Mouse (Mus musculus) layer of hippocampus, adult 8-10 months (tissue): ENCODE data around the gene Zmiz1. TPM values are rescaled to one million over a fixed set of nuclear protein-coding genes. Genes with fewer than 3 reads are reported as not detected.

Experiments used
- DNase-seq, 2 experiments: peaks; one replicate each; pipeline ENCODE4 v3.0.0; 2022; ENCODE audit warnings: low spot score in 2 of 2
- total RNA-seq, 4 experiments: library from RNA; stranded (reverse); gene quantifications; 2 replicates each; pipeline ENCODE4 v1.2.4; 2022

Gene Zmiz1
- total RNA-seq, 4 experiments from 2014 or later = 77.0 to 102 (median 92.7) TPM

DNA sequence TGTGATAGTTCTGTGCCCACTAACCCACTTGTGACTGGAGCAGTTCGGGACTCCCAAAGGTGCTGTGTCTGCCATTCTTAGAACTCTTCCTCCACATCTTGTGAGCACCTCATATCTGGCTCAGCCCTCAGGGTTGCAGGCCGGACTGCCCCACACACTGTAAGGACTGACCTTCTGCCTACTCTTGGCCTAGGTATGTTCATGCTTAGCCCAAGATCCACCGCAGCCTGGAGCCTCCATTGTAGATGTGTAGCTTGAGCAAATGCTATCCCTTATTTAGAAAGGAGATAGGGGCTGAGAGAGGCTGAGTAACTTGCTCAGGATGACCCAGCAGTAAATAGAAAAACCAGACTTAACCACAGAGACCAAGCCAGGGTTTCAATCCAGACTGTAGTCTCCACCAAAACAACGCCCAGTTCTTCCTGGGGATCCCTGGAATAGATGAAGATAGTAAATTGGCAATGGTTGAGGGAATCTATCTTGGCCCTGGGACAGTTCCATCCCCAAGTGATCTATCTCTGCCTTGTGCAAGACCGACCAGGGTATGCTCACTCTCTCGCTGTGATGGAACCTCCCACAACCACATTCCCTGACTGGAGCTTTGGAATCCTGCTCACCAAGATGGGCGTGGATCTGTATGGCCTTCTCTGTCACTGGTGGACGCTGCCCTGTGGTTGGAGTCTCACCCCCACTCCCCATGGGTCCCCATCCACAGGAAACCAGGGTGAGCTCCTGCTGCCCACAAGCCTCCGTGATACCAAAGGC, 74.8 kb downstream of the Zmiz1 start:
- no peak for DNase-seq

DNA sequence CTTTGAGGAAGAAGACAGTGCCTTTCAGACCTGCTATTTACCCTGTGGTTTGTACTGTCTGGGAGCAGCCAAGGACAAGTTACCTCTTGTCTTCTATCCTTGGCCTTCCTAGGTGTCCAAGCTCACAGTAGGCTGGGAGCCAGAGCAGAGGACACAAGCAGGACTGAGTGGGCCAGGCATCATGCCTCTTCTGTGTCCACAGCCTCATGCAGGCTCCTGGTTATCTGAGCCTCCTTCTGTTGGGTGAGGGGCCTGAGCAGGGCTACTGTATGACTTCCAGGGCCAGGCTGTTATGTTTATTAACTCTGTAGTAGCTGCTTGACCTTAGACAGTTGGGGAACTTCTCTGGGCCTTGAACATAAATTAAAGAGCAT, 75.4 kb downstream of the Zmiz1 start:
- DNase-seq = no peak

DNA sequence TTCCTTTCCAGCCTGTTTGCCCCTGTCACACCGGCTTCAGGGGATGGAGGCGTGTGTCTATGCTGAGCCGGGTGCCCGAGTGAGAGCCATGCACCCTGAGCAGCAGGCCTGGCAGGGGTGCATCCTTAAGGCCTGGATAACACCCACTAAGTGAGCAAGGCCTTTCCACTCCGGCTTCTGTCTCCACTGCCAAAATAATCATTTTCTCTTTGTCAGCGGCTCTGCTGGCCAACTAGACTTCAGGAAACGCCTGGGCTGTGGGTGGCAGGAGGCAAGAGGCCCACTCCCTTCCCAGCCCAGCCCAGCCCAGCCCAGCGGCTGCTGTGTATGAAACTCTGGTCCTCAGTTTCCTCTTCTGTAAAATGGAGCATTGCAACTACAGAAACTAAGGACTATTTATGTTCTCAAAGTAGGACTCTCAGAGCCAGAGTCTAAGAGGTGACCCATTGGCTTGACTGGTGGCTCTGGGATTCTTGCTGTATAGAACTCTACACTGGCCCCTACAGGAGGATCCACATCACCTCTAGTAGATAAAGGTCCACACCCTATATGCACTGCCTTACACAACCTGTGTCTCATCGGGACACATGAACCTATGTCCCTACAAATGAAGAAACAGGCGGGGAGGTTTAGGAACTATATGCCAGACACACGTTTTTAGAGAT, 76.1 kb downstream of the Zmiz1 start:
- no peak for DNase-seq

DNA sequence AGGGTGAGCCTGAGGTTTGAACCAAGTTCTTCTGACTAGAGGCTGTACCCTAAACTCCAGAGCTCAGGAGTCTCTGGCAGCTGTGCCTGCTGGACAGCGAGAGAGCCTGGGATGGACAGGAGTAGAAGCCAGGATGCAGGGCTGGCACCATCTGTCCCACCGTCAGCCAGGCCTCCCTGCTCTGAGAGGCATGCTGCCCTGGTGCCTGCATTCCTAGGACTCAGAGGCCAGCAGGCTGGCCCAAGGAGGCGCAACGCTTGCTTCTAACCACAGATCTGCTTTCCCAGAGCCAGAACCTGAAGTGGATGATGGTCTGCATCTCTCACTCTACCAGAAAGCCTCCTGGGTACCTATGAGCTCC, 76.6 kb downstream of the Zmiz1 start:
- no peak for DNase-seq

DNA sequence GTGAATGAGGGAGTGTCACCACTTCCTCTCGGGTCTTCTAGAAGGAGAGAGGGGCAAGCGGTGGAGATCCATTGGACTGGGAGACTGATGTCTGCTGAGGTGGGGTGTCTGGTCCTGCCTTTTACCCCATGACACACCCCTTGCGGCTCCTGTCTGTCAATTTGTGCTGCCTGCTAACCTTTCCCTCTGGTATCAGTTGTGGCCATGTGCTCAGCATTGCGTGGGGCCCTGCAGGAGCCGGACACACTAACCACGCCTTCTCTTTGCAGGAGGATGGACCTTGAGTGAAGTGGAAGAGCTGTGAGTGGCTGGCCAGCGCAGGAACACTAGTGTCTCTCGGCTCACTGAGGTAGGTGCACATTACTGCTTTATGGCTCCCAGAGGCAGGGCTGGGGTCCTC, 77.5 kb downstream of the Zmiz1 start:
- no peak for DNase-seq

DNA sequence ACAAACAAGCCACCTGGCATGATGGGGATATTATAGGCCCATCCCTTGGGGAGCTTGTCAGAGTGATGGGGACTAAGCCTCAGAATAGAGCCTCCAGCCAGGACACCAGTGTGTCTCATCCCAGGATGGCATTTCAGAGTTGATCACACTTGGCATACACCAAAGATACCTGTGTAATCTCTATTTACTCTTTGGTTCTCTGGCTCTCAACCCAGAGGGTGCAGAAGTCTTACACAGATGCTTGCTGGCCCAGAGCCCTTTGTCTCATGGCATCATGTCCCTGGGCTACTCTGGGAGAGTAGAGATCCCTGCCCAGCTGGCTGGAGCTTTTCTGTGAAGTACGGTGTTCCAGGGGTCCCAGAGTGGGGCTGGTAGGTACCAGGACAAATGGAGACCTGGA, 78.4 kb downstream of the Zmiz1 start:
- no peak for DNase-seq

DNA sequence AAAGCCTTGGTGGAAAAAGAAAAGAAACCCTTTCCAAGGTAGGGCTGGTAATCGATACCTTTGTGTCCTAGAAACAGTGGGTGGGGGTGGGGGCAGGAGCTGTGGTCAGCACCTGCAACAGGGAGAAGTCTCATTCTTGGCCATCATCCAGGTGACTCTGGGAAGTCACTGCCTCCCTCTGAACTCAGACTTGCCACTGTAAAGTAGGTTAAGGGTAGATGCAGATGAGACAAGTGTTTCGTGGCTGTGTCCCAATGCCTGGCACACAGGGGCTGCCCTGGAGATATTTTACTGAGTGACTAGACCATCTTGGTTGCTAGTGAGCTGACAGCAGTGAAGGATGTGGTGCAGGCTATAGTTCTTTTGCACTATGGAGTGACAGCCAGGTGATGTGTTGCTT, 79.5 kb downstream of the Zmiz1 start:
- no peak for DNase-seq

DNA sequence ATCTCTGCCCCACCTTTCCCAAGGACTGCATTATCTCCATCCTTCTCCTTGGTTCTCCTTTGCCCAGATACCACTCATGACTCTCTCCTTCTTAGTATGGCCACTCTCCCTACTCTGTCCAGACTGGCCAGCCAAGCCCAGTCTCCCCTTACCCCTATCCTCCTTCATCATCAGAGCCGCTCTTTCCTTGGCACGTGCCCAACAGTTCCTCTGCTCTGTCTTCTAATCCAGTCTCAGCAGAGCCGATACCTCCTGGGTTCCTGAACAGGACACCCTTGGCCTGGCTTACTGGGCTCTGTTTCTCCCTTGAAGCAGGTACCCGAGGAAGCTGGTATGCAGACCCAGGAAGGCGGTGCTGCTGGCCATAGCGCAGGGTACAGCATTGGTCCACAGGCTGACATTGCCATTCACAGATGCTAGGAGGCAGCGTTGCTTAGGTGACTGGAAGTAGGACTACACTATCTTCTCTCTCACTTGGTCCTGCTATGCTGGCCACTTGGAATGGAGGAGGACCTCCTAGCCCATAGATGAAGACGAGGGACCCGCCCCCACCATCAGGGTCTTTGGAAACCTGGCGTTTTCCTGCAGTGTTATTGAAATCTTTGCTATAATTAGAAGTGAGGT, 80.6 kb downstream of the Zmiz1 start:
- no peak for DNase-seq

DNA sequence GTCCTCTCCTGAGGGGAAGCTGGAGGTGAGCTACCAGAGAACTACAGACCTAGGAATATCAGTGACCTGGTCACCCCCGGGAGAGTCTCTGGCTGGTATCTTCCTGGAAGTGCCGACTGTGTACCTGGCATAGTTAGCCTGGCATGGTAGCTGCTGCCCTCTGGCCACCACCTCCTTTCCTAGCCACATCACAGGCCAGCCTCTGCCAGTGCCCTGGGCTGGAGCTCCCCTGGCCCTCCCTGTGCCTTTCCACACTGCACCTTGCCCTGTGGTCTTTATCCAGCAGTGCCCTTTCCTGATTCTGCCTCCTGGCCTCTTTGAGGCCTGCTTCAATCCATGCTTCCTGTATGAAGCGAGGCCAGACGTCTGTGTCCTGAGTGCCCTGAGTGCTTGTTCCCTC, 81.2 kb downstream of the Zmiz1 start:
- DNase-seq = no peak

DNA sequence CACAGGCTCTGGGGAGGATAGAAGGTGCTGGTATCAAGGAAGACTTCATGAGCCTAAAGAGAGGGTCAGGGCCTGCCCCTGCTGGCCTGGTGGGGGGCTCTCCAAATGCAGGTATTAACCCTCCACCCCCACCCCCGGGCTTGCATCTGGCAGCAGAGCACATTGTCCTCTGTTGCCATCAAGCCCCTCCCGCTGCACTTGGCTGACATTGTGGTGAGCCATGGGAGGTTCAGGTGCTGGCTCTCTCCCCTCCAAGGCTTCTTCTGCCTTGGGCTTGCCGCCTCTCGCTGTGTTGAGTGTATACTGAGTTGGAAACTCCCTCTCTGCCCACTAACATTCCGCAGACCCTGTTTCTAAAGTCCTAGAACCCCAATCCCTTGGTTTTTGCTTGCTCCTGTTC, 82.2 kb downstream of the Zmiz1 start:
- no peak for DNase-seq

DNA sequence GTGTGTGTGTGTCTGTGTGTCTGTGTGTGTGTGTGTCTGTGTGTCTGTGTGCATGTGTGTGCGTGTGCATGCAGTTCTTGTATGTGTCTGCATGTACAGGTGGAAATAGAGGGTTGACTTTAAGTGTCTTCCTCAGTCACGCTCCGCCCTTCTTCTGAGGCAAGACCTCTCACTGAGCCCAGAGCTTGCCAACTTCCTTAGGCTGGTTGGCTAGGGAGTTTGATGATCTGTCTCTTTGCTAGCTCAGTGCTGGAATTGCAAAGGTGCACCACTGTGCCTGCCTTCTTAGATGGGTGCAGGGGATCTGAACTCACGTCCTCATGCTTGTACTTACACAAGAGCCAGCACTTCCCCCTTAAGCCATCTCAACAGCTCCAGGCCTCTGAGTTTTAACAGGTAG, 84.1 kb downstream of the Zmiz1 start:
- DNase-seq = no peak

DNA sequence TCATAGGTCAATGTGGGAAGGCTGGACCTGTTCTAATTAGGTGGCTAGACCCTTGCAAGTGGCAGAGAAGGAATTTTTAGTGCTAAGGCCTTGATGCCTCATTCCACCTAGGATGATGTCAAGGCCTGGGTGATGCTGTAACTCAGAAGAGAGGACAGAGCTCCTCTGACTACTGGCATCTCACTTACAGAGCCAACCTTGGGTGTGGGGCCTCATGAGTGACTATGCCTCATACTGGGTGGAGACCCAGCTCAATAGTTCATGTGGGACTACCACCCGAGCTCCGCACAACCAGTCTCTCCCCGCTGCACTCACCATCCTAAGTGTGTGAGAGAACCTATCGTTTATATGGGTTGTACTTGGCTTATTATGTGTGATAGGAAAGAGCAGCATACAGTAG, 84.9 kb downstream of the Zmiz1 start:
- no peak for DNase-seq

DNA sequence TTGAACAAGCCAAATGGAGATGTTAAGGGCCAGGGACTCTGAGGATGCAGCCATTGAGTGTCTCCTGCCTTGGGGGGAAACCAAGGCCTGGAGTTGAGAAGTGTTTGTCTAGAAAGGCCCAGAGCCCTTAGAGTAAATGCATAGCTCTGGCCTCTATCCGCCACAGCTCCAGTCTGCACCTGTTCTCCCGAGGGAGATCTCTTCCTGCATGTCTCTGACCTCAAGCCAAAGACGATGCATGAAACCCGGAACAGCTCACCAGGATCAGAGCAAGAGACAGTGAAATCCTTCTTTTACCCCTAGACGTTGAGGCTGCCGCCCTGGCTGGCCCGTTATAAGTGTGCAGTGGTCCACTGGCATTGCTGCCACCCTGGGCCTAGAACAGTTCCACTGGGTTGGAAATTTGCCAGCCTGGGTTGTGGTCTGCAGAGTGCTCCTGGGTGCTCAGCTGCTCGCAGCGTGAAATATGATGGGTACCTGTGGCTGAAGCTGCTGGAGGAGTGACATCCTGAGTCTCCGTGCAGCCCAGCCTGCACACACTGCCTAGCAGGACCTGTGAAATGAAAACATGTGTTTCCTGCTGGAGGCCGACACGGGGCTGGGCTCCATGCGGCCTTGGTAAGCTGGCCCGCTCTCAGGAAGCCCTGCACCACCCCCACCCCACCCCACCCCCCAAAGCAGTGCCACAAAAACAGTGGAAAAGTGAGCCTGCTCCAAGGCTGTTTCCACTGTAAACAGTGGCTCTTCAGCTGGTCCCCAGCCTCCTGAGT, 88.1 kb downstream of the Zmiz1 start:
- DNase-seq = no peak

DNA sequence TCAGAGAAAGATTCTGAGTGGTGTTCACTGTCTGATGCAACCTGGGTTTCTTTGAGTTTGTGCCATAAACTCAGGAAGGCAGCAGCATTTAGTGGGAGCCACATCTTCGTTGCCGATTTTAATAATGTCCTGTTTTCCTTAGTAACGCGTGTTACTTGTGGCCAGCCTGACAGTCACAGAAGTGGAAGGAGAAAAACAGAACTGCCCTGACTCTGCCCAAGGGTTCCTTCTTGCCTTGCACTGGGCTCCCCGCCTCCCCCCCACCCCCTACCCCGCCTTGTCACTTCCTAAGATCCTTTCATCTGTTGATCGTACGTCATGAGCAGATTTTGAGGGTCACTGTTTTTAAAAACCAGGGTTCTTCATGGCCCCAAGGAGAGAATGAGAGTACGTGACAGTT, 88.9 kb downstream of the Zmiz1 start:
- DNase-seq = no peak

DNA sequence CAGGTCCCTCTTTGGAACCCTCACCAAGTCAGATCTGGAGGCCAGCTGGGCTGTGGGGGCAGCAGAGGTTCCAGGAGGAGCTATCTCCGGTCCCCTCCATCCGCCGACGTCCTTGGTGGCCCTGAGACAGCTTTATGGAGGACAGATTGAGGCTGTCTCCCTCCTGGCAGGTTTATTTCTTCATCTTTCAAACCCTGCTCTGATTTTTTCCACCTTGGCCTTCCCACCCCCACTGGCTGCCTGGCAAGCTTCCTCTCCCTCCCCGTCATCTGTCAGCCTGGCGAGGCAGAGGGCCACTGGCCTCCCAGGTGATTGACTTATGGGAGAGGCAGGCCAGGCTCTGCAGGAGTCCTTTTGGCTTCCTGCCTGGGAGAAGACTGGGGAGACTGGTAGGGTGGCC, 89.7 kb downstream of the Zmiz1 start:
- no peak for DNase-seq

DNA sequence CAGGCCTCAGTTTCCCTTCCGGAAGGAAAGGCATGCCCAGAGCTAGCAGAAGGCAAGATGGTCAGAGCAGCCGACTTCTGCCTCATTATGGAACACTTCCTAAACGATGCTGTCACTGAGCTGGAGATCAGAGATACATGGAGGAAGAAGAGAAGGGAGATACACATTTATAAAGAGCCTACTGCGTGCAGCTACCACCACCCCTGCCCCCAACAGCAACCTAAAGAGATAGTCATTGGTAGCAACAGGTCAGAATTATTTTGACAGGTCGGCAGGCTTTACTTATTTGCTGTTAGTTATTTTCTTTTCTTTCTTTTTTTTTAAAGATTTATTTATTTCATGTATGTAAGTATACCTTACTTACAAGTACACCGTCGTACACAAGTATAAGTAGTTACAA, 90.1 kb downstream of the Zmiz1 start:
- no peak for DNase-seq

DNA sequence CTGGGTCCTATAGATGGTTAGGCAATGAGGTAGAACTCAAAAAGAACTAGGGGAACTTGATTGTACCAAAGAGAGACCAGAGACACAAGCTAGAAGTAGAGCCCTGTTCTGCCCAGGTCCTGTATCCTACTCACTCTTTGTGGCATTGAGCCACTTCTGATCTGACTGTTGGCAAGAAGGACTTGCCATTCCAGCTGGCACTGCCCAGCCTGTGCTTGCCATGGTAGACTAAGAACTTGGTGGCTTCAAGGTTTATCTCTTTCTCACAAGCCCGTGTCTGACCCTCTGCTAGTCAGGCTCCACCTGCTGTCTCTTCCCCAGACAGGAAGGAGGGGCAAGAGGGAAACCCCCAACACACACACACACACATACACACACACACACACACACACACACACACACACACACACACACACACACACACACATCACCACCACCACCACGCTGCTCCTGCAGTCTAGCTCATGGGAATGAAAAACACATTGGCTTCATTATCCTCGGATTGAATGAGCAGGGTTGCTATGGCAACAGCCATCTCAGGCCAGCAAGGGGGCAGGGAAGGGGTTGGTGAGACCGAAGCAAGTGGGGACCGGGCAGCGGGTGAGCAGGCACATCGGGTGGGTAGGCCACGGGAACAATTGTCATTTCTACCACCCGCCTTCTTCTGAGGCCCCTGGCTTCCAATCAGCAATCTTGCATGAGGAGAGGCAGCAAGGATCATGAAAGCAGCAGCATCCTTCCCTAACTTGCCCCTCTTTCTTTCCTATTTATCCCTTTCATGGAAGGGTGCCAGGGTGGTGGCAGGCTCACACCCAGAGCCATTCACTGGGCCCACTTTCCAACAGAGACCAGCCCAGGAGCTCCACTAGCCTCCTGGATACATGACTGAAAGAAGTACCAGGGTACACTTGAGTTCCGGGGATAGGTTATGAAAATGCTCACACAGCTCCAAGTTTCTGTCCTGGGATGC, 91.2 kb downstream of the Zmiz1 start:
- peak; percentile 64 to 78 for DNase-seq

DNA sequence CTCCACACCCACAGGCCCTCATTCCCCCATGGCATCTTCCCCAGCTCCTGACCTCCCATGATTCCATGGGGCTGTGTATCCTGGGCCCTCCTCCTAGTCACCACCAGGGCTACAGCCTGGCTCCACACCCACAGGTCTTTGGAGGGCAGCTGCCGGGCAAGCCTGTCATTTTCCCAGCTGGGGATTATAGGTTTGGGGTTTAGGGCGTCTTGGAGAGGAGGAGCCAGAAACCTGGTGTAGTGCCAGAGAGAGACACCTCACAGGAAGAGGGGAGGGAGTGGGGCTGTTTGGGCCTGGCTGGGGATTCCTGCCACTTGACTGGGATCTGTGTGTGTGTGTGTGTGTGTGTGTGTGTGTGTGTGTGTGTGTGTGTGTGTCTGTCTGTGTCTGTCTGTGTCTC, 92.7 kb downstream of the Zmiz1 start:
- DNase-seq = no peak

DNA sequence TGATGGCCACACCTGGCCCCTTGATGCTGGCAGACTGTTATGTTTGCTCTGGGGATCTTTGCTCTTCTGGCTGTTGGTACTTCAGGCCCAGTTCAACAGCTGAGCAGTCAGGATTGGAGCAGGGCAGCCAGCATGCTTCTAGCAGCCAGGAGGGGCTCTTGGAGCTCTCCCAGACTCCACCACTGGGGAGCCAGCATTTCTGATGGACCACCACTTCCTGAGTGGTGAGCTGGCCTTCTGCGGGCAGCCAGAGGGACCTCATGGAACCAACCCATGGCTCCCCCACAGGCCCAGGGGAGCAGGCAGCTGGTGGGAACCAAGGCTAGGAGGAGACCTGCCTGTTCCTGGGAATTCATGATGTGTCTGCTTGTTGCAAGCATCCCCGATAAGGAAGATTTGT, 94.4 kb downstream of the Zmiz1 start:
- no peak for DNase-seq

DNA sequence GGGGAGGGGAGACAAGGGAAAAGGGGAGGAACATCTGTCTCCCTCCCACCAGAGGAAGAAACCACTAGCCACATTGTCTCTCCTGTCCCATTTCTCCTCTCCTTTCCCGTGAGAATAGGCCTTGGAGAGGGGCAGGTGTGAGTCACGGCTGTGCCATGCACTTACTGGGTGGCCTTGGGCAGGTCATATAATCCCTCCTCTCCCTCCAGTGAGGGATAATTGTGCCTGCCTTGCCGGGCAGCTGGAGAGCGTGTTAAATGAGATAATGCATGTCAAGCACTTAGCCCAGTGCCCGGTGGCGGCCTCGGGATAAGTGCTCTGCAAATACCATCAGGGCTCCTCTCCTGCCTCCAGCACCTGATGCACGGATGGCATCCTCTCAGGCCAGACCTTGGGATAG, 95.8 kb downstream of the Zmiz1 start:
- DNase-seq = no peak

DNA sequence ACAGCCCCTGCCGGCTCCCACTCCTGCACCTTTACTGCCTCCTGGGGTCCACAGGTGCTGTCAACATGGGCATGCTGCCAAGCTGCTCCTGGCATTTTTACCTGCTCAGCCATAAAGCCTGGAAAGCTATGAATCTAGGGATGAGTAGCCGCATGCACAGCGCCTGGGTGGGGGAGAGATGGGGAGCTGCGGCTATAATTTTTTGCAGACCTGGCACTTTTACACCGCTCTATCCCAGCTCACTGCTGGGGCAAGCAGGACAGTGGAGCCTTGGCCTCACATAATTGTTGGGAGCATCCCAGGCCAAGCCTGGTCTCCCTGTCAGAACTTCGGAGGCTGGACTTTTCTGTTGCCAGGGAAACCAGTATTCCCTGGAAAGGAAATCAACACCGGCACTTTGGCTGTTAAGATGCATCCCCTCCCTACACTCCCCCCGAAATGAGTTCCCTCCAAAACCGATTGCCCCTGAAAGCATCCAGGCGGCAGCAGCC, 96.4 kb downstream of the Zmiz1 start:
- DNase-seq = no peak
